Mouse (Mus musculus) megakaryocyte-erythroid progenitor cell, adult 5-6 weeks (primary cell): Measurements from ENCODE around the gene Rras. TPM values are rescaled to one million over a fixed set of nuclear protein-coding genes. Genes with fewer than 3 reads are reported as not detected.

Experiments
- ATAC-seq: replicated peaks from 2 replicates; pipeline ENCODE4 v1.8.0; 2016; ENCODE audit warnings: mild to moderate bottlenecking, inconsistent platforms; ENCODE audit not compliant: severe bottlenecking, poor library complexity, low FRiP score, low TSS enrichment
- total RNA-seq, 2 experiments: library from RNA; stranded (forward) in 1 of 2; stranded (reverse) in 1 of 2; fragments of 200-1000, 215-1000 nt in 1 of 2; fragments of >200 nt in 1 of 2; fragmentation: Nextera tagmentation in 1 of 2; gene quantifications; 2 replicates each; pipeline ENCODE4 v1.2.3; 2014 to 2017

Rras gene
- total RNA-seq, 2 experiments from 2014 or later = 1.6 to 1.7 TPM

- ATAC-seq = peak; percentile 18; the same call in 1 of the 2 replicates
Observed at GRCm38 (mm10) chr7:44998501-44998955, 19.2 kb upstream of the Rras start, which contains the start of gene Bcl2l12. Gene Bcl2l12, minus strand, starts transcription at chr7:44998712.

GRCm38 (mm10) chr7:44999753-45000152 lies 18.0 kb upstream of the Rras start:
- ATAC-seq = no peak

- no peak for ATAC-seq
Observed at GRCm38 (mm10) chr7:45000539-45001114, 17.1 kb upstream of the Rras start.

GRCm38 (mm10) chr7:45002440-45002839 lies 15.3 kb upstream of the Rras start:
- no peak for ATAC-seq

DNA sequence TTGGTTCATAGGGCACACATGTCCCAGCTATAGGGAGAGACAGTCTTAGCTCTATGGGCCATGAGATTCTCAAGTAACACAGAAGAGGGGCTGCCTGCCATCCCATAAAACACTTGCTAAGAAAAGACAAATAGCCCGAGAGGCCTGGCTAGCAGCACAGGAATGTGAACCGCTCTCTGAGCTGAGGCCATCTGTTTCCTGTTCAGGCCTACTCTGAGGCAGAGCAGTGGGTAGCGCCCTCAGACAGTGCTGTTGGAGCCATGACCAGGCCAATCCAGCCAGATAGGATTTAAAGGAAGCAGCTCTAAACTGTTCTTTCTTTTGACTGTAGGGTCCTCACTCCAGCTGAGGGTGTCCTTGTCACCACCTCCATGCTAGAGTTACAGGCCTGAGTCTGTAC lies 13.2 kb upstream of the Rras start:
- no peak for ATAC-seq

DNA sequence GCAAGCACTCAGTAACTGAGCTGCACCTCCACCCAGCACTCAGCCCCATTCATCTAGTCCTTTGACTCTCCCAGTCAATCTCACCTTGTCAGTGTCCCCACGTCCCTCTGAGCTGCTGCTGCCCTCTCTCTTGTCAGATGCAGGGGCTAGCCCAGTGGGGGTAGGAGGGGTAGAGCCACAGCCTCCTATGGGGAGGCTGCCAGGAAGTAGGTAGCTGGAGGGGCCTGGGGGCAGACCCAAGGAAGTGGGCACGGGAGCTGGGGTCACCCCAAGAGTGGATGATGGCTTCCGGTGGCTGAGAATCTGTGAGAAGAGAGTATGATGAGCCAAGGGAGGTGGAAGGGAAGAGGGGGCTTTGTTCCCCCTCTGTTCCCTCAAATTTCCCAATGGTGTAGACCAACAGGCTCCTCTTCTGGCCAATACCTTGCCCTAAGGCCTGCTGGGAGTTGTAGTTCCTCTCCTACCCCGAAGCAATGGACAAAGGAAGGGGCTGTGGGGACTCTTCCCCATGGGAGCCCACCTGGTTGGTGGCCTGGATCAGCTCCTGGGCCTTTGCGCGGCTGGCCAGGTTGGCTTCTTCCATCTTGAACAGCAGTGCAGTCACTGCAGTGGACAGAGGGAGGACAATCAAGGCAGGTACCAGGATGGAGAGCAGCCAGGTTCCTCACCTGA lies 12.3 kb upstream of the Rras start:
- ATAC-seq = no peak

GRCm38 (mm10) chr7:45006503-45006902 lies 11.3 kb upstream of the Rras start:
- no peak for ATAC-seq

- no peak for ATAC-seq
Observed at GRCm38 (mm10) chr7:45007141-45007540, 10.6 kb upstream of the Rras start.

DNA sequence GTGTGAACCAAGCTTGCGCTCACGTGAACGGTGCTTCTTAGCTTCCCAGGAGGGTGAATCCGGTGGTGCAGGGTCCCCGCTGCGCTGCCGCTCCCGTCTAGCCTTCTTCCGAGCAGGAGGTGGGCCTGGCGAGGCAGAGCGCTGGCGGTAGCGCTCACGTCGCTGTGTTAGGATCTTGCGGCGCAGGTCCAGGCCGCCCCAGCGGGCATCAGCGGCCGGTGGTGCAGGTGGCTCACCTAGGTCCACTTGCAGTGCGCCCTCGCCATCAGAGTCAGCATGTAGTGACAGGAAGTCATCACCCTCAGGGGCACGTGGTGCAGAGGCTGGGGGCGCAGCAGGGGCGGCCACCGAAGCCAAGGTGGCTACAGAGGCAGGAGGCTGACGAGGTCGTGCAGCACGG lies 9.9 kb upstream of the Rras start:
- no peak for ATAC-seq

DNA sequence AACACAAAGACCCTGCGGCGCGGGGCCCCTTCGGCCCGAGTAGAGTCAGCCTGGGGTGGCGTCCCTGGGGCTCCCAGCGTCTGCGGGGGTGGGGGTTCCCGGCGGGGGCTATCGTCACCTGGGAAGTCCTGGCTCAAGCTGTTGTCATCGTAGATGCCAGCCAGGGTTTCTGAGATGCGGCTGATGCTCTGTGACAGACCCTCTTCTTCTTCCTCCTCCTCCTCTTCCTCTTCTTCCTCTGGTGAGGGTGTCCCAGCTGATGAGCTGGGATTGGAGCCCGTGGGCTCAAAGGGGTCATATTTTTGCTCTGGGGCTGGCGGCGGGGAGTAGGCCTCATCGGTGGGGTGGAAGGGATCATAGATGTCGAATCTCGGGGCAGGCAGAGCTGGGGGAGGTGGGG lies 9.3 kb upstream of the Rras start:
- ATAC-seq = no peak

- no peak for ATAC-seq
Observed at GRCm38 (mm10) chr7:45012011-45012410, 5.8 kb upstream of the Rras start.

DNA sequence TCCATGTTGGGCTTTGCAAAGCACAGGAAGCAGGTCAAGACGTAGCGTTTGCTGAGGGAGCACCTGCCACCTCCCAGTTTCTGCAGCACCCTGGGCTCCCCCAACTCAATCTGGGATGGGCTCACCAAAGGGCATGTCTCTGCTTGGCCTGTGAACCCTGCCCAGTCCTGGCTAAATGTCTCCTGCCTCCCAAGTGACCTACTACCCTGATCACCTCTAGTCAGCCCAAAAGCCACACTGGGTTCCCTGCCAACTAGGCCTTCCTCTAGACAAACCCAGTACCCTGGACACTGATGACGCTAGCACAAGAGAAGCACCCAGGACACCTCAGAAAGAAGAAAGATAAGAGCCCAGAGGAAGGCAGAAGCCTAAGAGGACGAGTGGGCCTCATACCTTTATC lies 4.9 kb upstream of the Rras start:
- no peak for ATAC-seq

DNA sequence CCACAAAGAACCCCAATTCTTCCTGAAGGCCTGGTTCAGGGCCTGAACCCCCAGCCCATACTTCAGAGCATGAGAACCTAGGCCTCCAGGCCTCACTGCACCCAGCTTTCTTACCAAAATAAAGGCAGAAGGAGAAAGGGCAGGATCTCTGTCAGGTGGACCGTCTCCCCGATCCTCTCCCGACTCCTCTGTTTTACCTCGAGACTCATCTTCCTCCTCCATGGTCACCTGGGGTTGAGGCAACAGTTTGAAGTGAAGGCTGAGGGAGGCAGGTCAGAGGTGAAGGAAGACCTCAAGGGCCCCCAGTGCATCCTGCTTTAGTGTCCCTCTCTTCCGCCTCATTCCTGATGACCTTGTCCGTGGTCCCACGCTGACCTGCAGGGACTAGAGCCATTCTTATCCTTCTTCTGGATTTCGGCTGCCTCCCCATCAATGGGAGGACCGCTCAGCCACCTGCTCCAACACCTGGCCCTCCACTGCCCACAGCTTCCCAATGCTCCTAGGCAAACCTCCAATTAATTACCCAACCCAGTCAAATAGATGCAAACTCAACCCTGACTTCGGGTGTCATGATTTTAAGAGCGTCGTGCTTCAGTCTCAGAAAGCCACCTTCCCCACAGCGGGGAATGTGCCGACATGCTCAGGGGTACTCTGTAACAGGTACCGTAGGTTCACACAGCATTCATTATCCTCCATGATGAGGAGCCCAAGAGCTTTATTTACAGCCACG lies 4.2 kb upstream of the Rras start:
- ATAC-seq = no peak

DNA sequence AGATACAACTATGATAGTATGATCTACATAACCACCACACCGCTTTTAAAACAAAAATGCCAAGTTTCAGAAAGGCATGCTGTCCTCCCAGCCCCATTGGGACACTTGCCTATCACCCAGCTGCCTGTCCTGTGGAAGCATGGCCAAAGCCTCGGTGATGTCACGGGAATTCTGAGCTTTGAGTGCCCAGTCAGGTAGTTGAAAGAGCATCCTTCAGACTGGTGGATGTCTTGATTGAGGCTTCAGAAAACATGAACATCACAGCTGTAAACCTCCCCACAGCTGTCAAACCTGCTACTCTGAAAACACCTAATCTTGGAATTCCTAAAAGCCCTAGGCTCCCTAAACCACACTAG lies 3.7 kb upstream of the Rras start:
- ATAC-seq = no peak

- no peak for ATAC-seq
Observed at GRCm38 (mm10) chr7:45015344-45015956, 2.3 kb upstream of the Rras start.

DNA sequence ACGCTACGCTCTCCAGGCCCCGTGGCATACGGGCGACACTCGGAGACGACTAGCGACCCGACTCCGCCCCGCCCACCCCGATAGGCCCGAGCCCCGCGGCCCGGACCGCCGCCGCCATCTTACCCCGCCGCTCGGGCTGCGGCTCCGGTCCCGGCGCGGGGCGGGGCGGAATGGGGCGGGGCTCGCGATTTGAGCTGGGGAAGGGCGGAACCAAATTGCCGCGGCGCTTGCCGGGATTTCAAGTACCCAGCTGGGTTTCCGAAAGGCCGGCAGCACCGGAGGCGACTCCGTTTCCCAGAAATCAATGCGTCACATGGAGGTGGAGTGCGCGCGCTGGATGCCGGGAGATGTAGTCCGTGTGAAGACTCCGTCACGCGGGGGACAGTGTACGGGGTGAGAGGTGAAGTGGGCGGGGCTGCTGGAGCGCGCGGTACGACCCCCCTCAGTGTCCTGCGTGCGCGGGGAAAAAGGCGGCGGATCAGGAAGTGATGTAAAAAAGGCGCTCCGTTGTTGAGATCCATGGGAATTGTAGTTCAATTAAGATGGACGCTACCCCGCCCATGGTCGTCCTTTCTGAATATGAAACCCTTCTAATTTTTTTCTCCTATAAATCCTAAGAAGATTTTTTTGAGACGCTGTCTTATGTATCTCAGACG lies 1.7 kb upstream of the Rras start, which contains the start of gene Scaf1:
Gene Scaf1 (minus strand): TSS at position 407 of the 656 bp plus-strand sequence.
- peak; percentile 65 for ATAC-seq

- no peak for ATAC-seq
Observed at GRCm38 (mm10) chr7:45016761-45017160, 1.0 kb upstream of the Rras start.

DNA sequence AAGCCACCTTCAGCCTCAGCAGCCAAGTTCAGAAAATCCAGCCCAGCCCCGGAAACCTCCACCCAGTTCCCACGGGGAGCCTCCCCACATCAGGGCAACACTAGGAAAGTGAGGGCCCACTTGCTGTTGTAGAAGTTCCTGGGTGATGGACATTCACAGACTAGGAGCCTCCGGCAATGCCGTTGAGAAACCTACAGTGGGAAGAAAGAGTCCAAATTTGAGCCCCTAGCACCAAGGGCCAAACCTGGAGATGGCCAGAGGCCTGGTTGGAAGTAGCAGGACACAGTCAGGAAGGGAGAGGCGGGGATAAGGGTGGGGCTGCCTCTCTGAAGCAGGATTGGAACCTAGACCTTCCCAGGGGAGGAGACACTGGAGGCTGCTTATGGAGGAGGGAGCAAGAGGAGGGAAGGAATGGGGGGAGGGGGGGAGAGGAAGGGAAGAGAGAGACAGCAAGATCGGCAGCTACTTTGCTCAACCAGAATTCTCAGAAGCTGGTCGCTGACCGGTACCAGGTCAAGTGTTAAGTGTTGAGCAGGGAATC lies 1.3 kb downstream of the Rras start:
- no peak for ATAC-seq

GRCm38 (mm10) chr7:45020225-45020624 lies 2.5 kb downstream of the Rras start:
- ATAC-seq = no peak
